In the genomic region with DNA sequence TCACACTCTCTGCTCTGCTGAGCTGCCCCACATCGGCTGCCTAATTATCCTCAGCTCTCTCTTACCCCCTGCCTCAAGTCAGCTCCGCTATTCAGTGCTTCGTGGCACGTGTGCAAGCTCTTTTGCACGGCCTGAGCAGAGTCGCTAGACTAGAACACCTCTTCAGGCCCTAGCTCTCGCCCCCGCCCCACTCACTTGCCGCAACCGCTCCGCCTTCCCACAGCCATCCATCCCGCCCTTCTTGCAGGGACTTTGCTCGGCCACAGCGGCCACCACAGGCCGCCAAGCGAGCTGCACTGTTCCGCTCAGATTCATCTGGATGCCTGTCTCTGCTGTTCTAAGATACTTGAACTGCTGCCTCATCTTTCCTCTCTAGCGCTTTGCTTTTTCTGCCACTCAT, we compare ENCODE assay signal across 8 mouse cellular contexts. TPM values are rescaled to one million over a fixed set of nuclear protein-coding genes. Genes with fewer than 3 reads are reported as not detected.
DNase-seq lines count a peak whose midpoint lies in the region; ATAC-seq and TF ChIP-seq lines count a peak whose summit lies in the region.

No protein-coding gene starts in this region.

- H3K4me3 ChIP-seq in erythroblast, embryonic 14.5 days (replicated peaks) = peak overlapping the region; percentile 28
- peak overlapping the region; percentile 45 for H3K4me3 ChIP-seq in heart, embryonic 12.5 days
- peak overlapping the region; percentile 47 for H3K4me3 ChIP-seq in kidney, embryonic 16.5 days (ENCODE audit: low read length)
- peak overlapping the region; percentile 39 for H3K4me3 ChIP-seq in liver, adult 2 months (ENCODE audit: insufficient read depth, low read depth, low read length)

- peak overlapping the region; percentile 66 for H3K9ac ChIP-seq in heart, embryonic 12.5 days
- H3K9ac ChIP-seq in kidney, embryonic 16.5 days (replicated peaks; ENCODE audit: low read length) = peak overlapping the region; percentile 54
- H3K9ac ChIP-seq in liver, adult 2 months (ENCODE audit: low read depth, low read length) = peak overlapping the region; percentile 31

- H3K27ac ChIP-seq in heart, embryonic 12.5 days (ENCODE audit: poor library complexity, severe bottlenecking) = no peak overlapping the region
- H3K27ac ChIP-seq in kidney, embryonic 16.5 days (ENCODE audit: low read length) = no peak overlapping the region
- H3K27ac ChIP-seq in liver, adult 2 months (replicated peaks; ENCODE audit: insufficient read depth, low read depth, low read length) = no peak overlapping the region

- no peaks in the 10 kb centered on the region for H3K79me2 ChIP-seq in liver, adult 2 months (ENCODE audit: control insufficient read depth, insufficient read depth, low read length)

- H3K4me2 ChIP-seq in heart, embryonic 12.5 days = peak overlapping the region; percentile 75
- H3K4me2 ChIP-seq in kidney, embryonic 16.5 days (replicated peaks; ENCODE audit: low read depth, low read length) = peak overlapping the region; percentile 77

- peaks cover 14% of the 10 kb centered on the region for H3K27me3 ChIP-seq in erythroblast, embryonic 14.5 days (ENCODE audit: control insufficient read depth)
- H3K27me3 ChIP-seq in heart, embryonic 12.5 days (replicated peaks) = no peaks in the 10 kb centered on the region
- no peaks in the 10 kb centered on the region for H3K27me3 ChIP-seq in kidney, embryonic 16.5 days (ENCODE audit: insufficient read depth, low read length)
- no peaks in the 10 kb centered on the region for H3K27me3 ChIP-seq in liver, adult 2 months (ENCODE audit: control insufficient read depth, insufficient read depth, low read length)

- 0 out of 2 replicates have a peak, but pooled peaks cover 2% of the 10 kb centered on the region for H3K9me3 ChIP-seq in erythroblast, embryonic 14.5 days (ENCODE audit: control insufficient read depth, low read length)
- no peaks in the 10 kb centered on the region for H3K9me3 ChIP-seq in heart, embryonic 12.5 days (replicated peaks)
- H3K9me3 ChIP-seq in kidney, embryonic 16.5 days (ENCODE audit: low read length) = no peaks in the 10 kb centered on the region

- DNase-seq in brain, embryonic 18.5 days (ENCODE audit: low read depth, low spot score) = peak; percentile 72
- peak; percentile 51 for DNase-seq in liver, adult 2 months (ENCODE audit: extremely low read depth, low read depth, low spot score)
- DNase-seq in spleen, postnatal 36 days (ENCODE audit: low spot score in 2 of 2) = peak; percentile 79 to 81

- TF ChIP-seq CTCF in liver, adult 2 months (IDR thresholded peaks at IDR 0.05; ENCODE audit: low read depth, low read length) = peak; percentile 88

- WGBS in heart, embryonic 12.5 days = under 1% methylated on average over 18 of the region's 18 CpGs
- WGBS in kidney, embryonic 16.5 days = 0% methylated on average over 18 of the region's 18 CpGs
- WGBS in liver, adult 2 months = under 1% methylated on average over 18 of the region's 18 CpGs

- no peak for TF ChIP-seq POLR2A in liver, adult 2 months (IDR thresholded peaks at IDR 0.05; ENCODE audit: extremely low read depth, insufficient read depth, low read length)

- ATAC-seq in CD4-positive, CD25-positive, alpha-beta regulatory T cell, adult 4 months = peak; percentile 63
- ATAC-seq in heart, embryonic 12.5 days (ENCODE audit: insufficient number of reproducible peaks, low FRiP score) = 0 out of 2 replicates have a peak, but pooled peaks have one; percentile 24
- ATAC-seq in kidney, embryonic 16.5 days (ENCODE audit: low FRiP score, low TSS enrichment) = peak; percentile 55
- peak; percentile 68 for ATAC-seq in monocyte, adult 5-6 weeks (replicated peaks; ENCODE audit: insufficient number of reproducible peaks, low FRiP score, low TSS enrichment, poor library complexity, severe bottlenecking)

- H3K36me3 ChIP-seq in erythroblast, embryonic 14.5 days (ENCODE audit: control insufficient read depth) = peaks cover 3% of the 10 kb centered on the region
- H3K36me3 ChIP-seq in heart, embryonic 12.5 days = no peaks in the 10 kb centered on the region
- no peaks in the 10 kb centered on the region for H3K36me3 ChIP-seq in kidney, embryonic 16.5 days (ENCODE audit: insufficient read depth, low read length)
- no peaks in the 10 kb centered on the region for H3K36me3 ChIP-seq in liver, adult 2 months (ENCODE audit: control insufficient read depth, insufficient read depth, low read length)

- H3K4me1 ChIP-seq in erythroblast, embryonic 14.5 days (ENCODE audit: control insufficient read depth) = peaks cover 47% of the 10 kb centered on the region
- H3K4me1 ChIP-seq in heart, embryonic 12.5 days (replicated peaks) = peaks cover 20% of the 10 kb centered on the region
- peaks cover 23% of the 10 kb centered on the region for H3K4me1 ChIP-seq in kidney, embryonic 16.5 days (ENCODE audit: insufficient read depth, low read length)
- H3K4me1 ChIP-seq in liver, adult 2 months (ENCODE audit: control insufficient read depth, insufficient read depth, low read length) = peaks cover 6% of the 10 kb centered on the region; the same call in 1 of the 2 replicates

RNA-seq across cellular contexts. Expression of gene Vrk3, which starts 3.1 kb away (rescaled TPM):
- polyA plus RNA-seq in CD4-positive, CD25-positive, alpha-beta regulatory T cell, adult 4 months (2017; shearing (Covaris generic)) = 10 to 100 TPM; 79.6 to 97.6 TPM
- polyA plus RNA-seq in erythroblast, embryonic 14.5 days (2012) = 16.3 and 18.4 TPM in 2 replicates
- 29.4 and 32.2 TPM in 2 replicates for polyA plus RNA-seq in heart, embryonic 12.5 days (2016; fragmentation: Nextera tagmentation; extraction: Ambion mirVana)
- polyA plus RNA-seq in kidney, embryonic 16.5 days (2015; fragmentation: Nextera tagmentation; extraction: Ambion mirVana) = 54.5 and 54.9 TPM in 2 replicates
- total RNA-seq in liver, adult 2 months (2014; rRNA removed) = 8.6 and 12.7 TPM in 2 replicates
- polyA plus RNA-seq in liver, adult 2 months (2012; rRNA removed) = 31.4 and 34.3 TPM in 2 replicates
- total RNA-seq in monocyte, adult 5-6 weeks (2017) = 33.2 to 49.0 TPM (median 42.5 TPM) in 3 replicates

RNA-seq across cellular contexts. Expression of gene Zfp473, which starts 5.8 kb away (rescaled TPM):
- polyA plus RNA-seq in CD4-positive, CD25-positive, alpha-beta regulatory T cell, adult 4 months (2017; shearing (Covaris generic)) = under 1 TPM; 0.16 to 0.63 TPM
- 0.03 and 0.07 TPM in 2 replicates for polyA plus RNA-seq in erythroblast, embryonic 14.5 days (2012)
- polyA plus RNA-seq in heart, embryonic 12.5 days (2016; fragmentation: Nextera tagmentation; extraction: Ambion mirVana) = 0.78 and 0.98 TPM in 2 replicates
- polyA plus RNA-seq in kidney, embryonic 16.5 days (2015; fragmentation: Nextera tagmentation; extraction: Ambion mirVana) = 2.1 and 2.6 TPM in 2 replicates
- 0.07 and 0.28 TPM in 2 replicates for total RNA-seq in liver, adult 2 months (2014; rRNA removed)
- polyA plus RNA-seq in liver, adult 2 months (2012; rRNA removed) = 0.04 TPM in 1 of 2 replicates, not detected in the other
- 0.75 to 2.0 TPM (median 1.0 TPM) in 3 replicates for total RNA-seq in monocyte, adult 5-6 weeks (2017)

RNA-seq across cellular contexts. Expression of gene Izumo2, which starts 36.5 kb away (rescaled TPM):
- polyA plus RNA-seq in CD4-positive, CD25-positive, alpha-beta regulatory T cell, adult 4 months (2017; shearing (Covaris generic)) = not detected
- not detected in 2 replicates for polyA plus RNA-seq in erythroblast, embryonic 14.5 days (2012)
- polyA plus RNA-seq in heart, embryonic 12.5 days (2016; fragmentation: Nextera tagmentation; extraction: Ambion mirVana) = not detected in 2 replicates
- not detected in 2 replicates for polyA plus RNA-seq in kidney, embryonic 16.5 days (2015; fragmentation: Nextera tagmentation; extraction: Ambion mirVana)
- not detected in 2 replicates for total RNA-seq in liver, adult 2 months (2014; rRNA removed)
- polyA plus RNA-seq in liver, adult 2 months (2012; rRNA removed) = not detected in 2 replicates
- not detected in 3 replicates for total RNA-seq in monocyte, adult 5-6 weeks (2017)
